Mouse (Mus musculus) heart, embryonic 14.5 days (tissue): ENCODE data around the gene Prkca. TPM values are rescaled to one million over a fixed set of nuclear protein-coding genes. Genes with fewer than 3 reads are reported as not detected.

ENCODE experiments used
- ATAC-seq: fragments of 200-750 bp; cut with Nextera tagmentation; 2 replicates; pipeline ENCODE4 v1.8.0; 2017; ENCODE audit warnings: low read depth, moderate TSS enrichment; ENCODE audit not compliant: insufficient number of reproducible peaks, insufficient read depth, low FRiP score
- H3K27ac ChIP-seq, 2 experiments: fragments of 200-500 bp in 1 of 2; fragments of 300-500 bp in 1 of 2; sonication (generic) in 1 of 2; replicated peaks in 1 of 2; 2 replicates each; pipeline ENCODE4 v1.5.1; 2012 to 2014; ENCODE audit warnings: low read depth in 2 of 2, low read length in 2 of 2, control low read depth in 1 of 2, mild to moderate bottlenecking in 1 of 2, mixed read lengths in 1 of 2; ENCODE audit not compliant: control insufficient read depth in 1 of 2, insufficient read depth in 1 of 2
- H3K27me3 ChIP-seq: fragments of 300-500 bp; sonication (generic); 2 replicates; pipeline ENCODE4 v1.6.1; 2014; ENCODE audit warnings: mild to moderate bottlenecking, low read length, control low read depth; ENCODE audit not compliant: control insufficient read depth, insufficient read depth
- H3K36me3 ChIP-seq: fragments of 300-500 bp; sonication (generic); 2 replicates; pipeline ENCODE4 v1.6.1; 2014; ENCODE audit warnings: mild to moderate bottlenecking, control low read depth, low read length, mixed read lengths; ENCODE audit not compliant: control insufficient read depth, insufficient read depth
- H3K4me1 ChIP-seq, 2 experiments: fragments of 200-500 bp in 1 of 2; fragments of 300-500 bp in 1 of 2; sonication (generic) in 1 of 2; 2 replicates each; pipeline ENCODE4 v1.6.1; 2012 to 2014; ENCODE audit warnings: low read length in 2 of 2, control low read depth in 1 of 2, mixed read lengths in 1 of 2; ENCODE audit not compliant: control insufficient read depth in 2 of 2, insufficient read depth in 2 of 2
- H3K4me2 ChIP-seq: fragments of 300-500 bp; sonication (generic); 2 replicates; pipeline ENCODE4 v1.6.1; 2014; ENCODE audit warnings: mild to moderate bottlenecking, low read length
- H3K4me3 ChIP-seq, 2 experiments: fragments of 200-500 bp in 1 of 2; fragments of 300-500 bp in 1 of 2; sonication (generic) in 1 of 2; 2 replicates each; pipeline ENCODE4 v1.5.1; 2012 to 2014; ENCODE audit warnings: low read length in 2 of 2, mild to moderate bottlenecking in 2 of 2, control low read depth in 1 of 2, low read depth in 1 of 2, moderate library complexity in 1 of 2; ENCODE audit not compliant: control insufficient read depth in 1 of 2, insufficient read depth in 1 of 2
- H3K9ac ChIP-seq: fragments of 300-500 bp; sonication (generic); 2 replicates; pipeline ENCODE4 v1.6.1; 2014; ENCODE audit warnings: mild to moderate bottlenecking, low read length
- H3K9me3 ChIP-seq: fragments of 300-500 bp; sonication (generic); 2 replicates; pipeline ENCODE4 v1.6.1; 2016; ENCODE audit warnings: low read length, control low read depth; ENCODE audit not compliant: control insufficient read depth
- WGBS: fragments of 180-500 bp; shearing (Covaris S2); extraction: QIAGEN DNeasy Blood & Tissue Kit; methylation state at CpG from one replicate; pipeline ENCODE4 v1.1.7; 2014; 5-methylcytosine and 5-hydroxymethylcytosine counted together
- polyA plus RNA-seq: library from polyadenylated mRNA; unstranded; fragments of >200 nt; fragmentation: Nextera tagmentation; extraction: Ambion mirVana; gene quantifications from 2 replicates; pipeline ENCODE4 v1.2.1, GENCODE M21; 2014

Gene Prkca
- polyA plus RNA-seq, 1 experiment from 2014 or later, result 21.4 TPM

GRCm38 (mm10) chr11:108243633-108244032, 100.1 kb downstream of the Prkca start:
- peaks cover 40 to 85% of the 10 kb centered on the region in 2 experiments for H3K4me1 ChIP-seq
- no peak overlapping the region for H3K9ac ChIP-seq
- WGBS, result 33% methylated on average over 2 of the region's 2 CpGs
- ATAC-seq, result no peak
- H3K4me3 ChIP-seq, result no peak overlapping the region
- H3K27me3 ChIP-seq, result no peaks in the 10 kb centered on the region
- no peak overlapping the region for H3K4me2 ChIP-seq
- no peaks in the 10 kb centered on the region for H3K36me3 ChIP-seq
- H3K9me3 ChIP-seq, result no peaks in the 10 kb centered on the region
- H3K27ac ChIP-seq, result no peak overlapping the region

- 60% methylated on average over 11 of the region's 11 CpGs for WGBS
- ATAC-seq, result no peak
- no peak overlapping the region for H3K27ac ChIP-seq
Observed at GRCm38 (mm10) chr11:108240924-108241498, 102.7 kb downstream of the Prkca start.

GRCm38 (mm10) chr11:108239173-108239572, 104.6 kb downstream of the Prkca start:
- no peak overlapping the region for H3K4me3 ChIP-seq
- 47% methylated on average over 4 of the region's 4 CpGs for WGBS
- H3K27ac ChIP-seq, result no peak overlapping the region
- H3K9ac ChIP-seq, result no peak overlapping the region
- no peaks in the 10 kb centered on the region for H3K27me3 ChIP-seq
- no peaks in the 10 kb centered on the region for H3K36me3 ChIP-seq
- no peak overlapping the region for H3K4me2 ChIP-seq
- ATAC-seq, result no peak
- H3K4me1 ChIP-seq, result peaks cover 24 to 52% of the 10 kb centered on the region in 2 experiments
- no peaks in the 10 kb centered on the region for H3K9me3 ChIP-seq

More at GRCm38 (mm10) chr11:108240924-108241498, 102.7 kb downstream of the Prkca start:
- H3K9me3 ChIP-seq, result no peaks in the 10 kb centered on the region
- no peak overlapping the region for H3K4me3 ChIP-seq
- H3K36me3 ChIP-seq, result no peaks in the 10 kb centered on the region
- H3K4me1 ChIP-seq, result peaks cover 24 to 62% of the 10 kb centered on the region in 2 experiments
- H3K27me3 ChIP-seq, result no peaks in the 10 kb centered on the region
- H3K4me2 ChIP-seq, result no peak overlapping the region
- H3K9ac ChIP-seq, result no peak overlapping the region

- no peak for ATAC-seq
- 75% methylated on average over 10 of the region's 10 CpGs for WGBS
Observed at GRCm38 (mm10) chr11:108236754-108237428, 106.8 kb downstream of the Prkca start.

GRCm38 (mm10) chr11:108236195-108236594, 107.5 kb downstream of the Prkca start:
- H3K4me2 ChIP-seq, result no peak overlapping the region
- ATAC-seq, result no peak
- H3K27ac ChIP-seq, result no peak overlapping the region
- no peak overlapping the region for H3K4me3 ChIP-seq
- no peaks in the 10 kb centered on the region for H3K9me3 ChIP-seq
- no peaks in the 10 kb centered on the region for H3K36me3 ChIP-seq
- no peak overlapping the region for H3K9ac ChIP-seq
- H3K4me1 ChIP-seq, result peaks cover 22 to 33% of the 10 kb centered on the region in 2 experiments
- no peaks in the 10 kb centered on the region for H3K27me3 ChIP-seq
- WGBS, result 36% methylated on average over 2 of the region's 2 CpGs

More at GRCm38 (mm10) chr11:108236754-108237428, 106.8 kb downstream of the Prkca start:
- Histone ChIP-seq H3K9ac (no peak overlapping the region), H3K27me3 (no peaks in the 10 kb centered on the region), H3K27ac (no peak overlapping the region), H3K9me3 (no peaks in the 10 kb centered on the region), H3K4me2 (no peak overlapping the region), H3K36me3 (no peaks in the 10 kb centered on the region), H3K4me3 (no peak overlapping the region), H3K4me1 (peaks cover 19 to 33% of the 10 kb centered on the region in 2 experiments)

- Histone ChIP-seq H3K4me3 (no peak overlapping the region), H3K27me3 (no peaks in the 10 kb centered on the region), H3K9me3 (no peaks in the 10 kb centered on the region), H3K36me3 (no peaks in the 10 kb centered on the region), H3K27ac (no peak overlapping the region), H3K4me1 (peaks cover 21 to 30% of the 10 kb centered on the region in 2 experiments), H3K4me2 (no peak overlapping the region), H3K9ac (no peak overlapping the region)
- no peak for ATAC-seq
- WGBS, result 38% methylated on average over 5 of the region's 5 CpGs
Observed at GRCm38 (mm10) chr11:108235081-108235703, 108.5 kb downstream of the Prkca start.

- Histone ChIP-seq H3K4me3 (no peak overlapping the region), H3K27ac (no peak overlapping the region), H3K4me1 (peaks cover 24 to 43% of the 10 kb centered on the region in 2 experiments), H3K9me3 (no peaks in the 10 kb centered on the region), H3K27me3 (no peaks in the 10 kb centered on the region), H3K9ac (no peak overlapping the region), H3K4me2 (no peak overlapping the region), H3K36me3 (no peaks in the 10 kb centered on the region)
- 69% methylated on average over 5 of the region's 5 CpGs for WGBS
- ATAC-seq, result no peak
Observed at GRCm38 (mm10) chr11:108233015-108233414, 110.7 kb downstream of the Prkca start.
